Comparison of ENCODE assay signal across 17 mouse cellular contexts in genomic region chr14:121916311-121917094, GRCm38 (mm10). TPM values are rescaled to one million over a fixed set of nuclear protein-coding genes. Genes with fewer than 3 reads are reported as not detected.
DNase-seq lines count a peak whose midpoint lies in the region; TF ChIP-seq lines count a peak whose summit lies in the region.
"Had no signal": no experiment of that assay in that cellular context is flagged by ENCODE, and none has a peak within 500 bp of the region (broad histone marks: within the 10 kb centered on the region; RNA-seq: fewer than 3 reads in every experiment).

No protein-coding gene starts in this region.

- peaks cover 21 to 64% of the 10 kb centered on the region in 2 experiments for H3K4me1 ChIP-seq in CH12.LX (ENCODE audit: control insufficient read depth in 1 of 2, insufficient read depth in 2 of 2)
- H3K4me1 ChIP-seq in small intestine, adult 2 months (ENCODE audit: control insufficient read depth, insufficient read depth, insufficient read length, low read length) = peaks cover 4% of the 10 kb centered on the region
- H3K4me1 ChIP-seq: forebrain, embryonic 13.5 days had no signal

- peaks cover 14 to 48% of the 10 kb centered on the region in 2 experiments for H3K36me3 ChIP-seq in CH12.LX (replicated peaks in 1 of 2; ENCODE audit: control insufficient read depth in 1 of 2, insufficient read depth in 1 of 2, low read length in 1 of 2)
- peaks cover 12% of the 10 kb centered on the region; the same call in 1 of the 2 replicates for H3K36me3 ChIP-seq in small intestine, adult 2 months (ENCODE audit: control insufficient read depth, insufficient read depth, low read length)

- TF ChIP-seq CTCF in CH12.LX (conservative IDR thresholded peaks at IDR 0.05 in 1 of 2, IDR thresholded peaks at IDR 0.05 in 1 of 2; ENCODE audit: low read depth in 2 of 2, low read length in 2 of 2) = no peak
- no peak for TF ChIP-seq CTCF in small intestine, adult 2 months (IDR thresholded peaks at IDR 0.05; ENCODE audit: extremely low read depth, insufficient read length, insufficient replicate concordance, low read depth, low read length)

- peak overlapping the region; percentile 100 for H3K27ac ChIP-seq in CH12.LX (ENCODE audit: insufficient read depth, low read depth)
- H3K27ac ChIP-seq in small intestine, adult 2 months (ENCODE audit: insufficient read depth, low read depth, low read length) = peak overlapping the region; percentile 73
- H3K27ac ChIP-seq: forebrain, embryonic 13.5 days; heart, embryonic 13.5 days; liver, embryonic 14.5 days; midbrain, embryonic 13.5 days had no signal

- H3K27me3 ChIP-seq in CH12.LX (replicated peaks) = no peaks in the 10 kb centered on the region
- H3K27me3 ChIP-seq in small intestine, adult 2 months (ENCODE audit: control insufficient read depth, insufficient read depth, low read length) = no peaks in the 10 kb centered on the region
- H3K27me3 ChIP-seq: forebrain, embryonic 13.5 days; heart, embryonic 13.5 days; midbrain, embryonic 13.5 days had no signal

- peak overlapping the region; percentile 65 to 80 (median 68) for H3K4me3 ChIP-seq in CH12.LX (replicated peaks in 1 of 3; ENCODE audit: low read depth in 2 of 3, low read length in 2 of 3, poor library complexity in 1 of 3)
- H3K4me3 ChIP-seq in small intestine, adult 2 months (ENCODE audit: low read depth, low read length) = no peak overlapping the region
- H3K4me3 ChIP-seq: forebrain, embryonic 13.5 days; heart, embryonic 13.5 days; midbrain, embryonic 13.5 days had no signal

- H3K9me3 ChIP-seq in CH12.LX (replicated peaks; ENCODE audit: low read length) = no peaks in the 10 kb centered on the region
- H3K9me3 ChIP-seq: forebrain, embryonic 13.5 days; heart, embryonic 13.5 days; midbrain, embryonic 13.5 days had no signal

- dilution Hi-C loops in CH12.LX (cut with MboI; ENCODE audit: extremely low pct_ligation_motif_present, extremely low pct_unique_long_range_greater_than_20kb, low sequenced_read_pairs) = no loop called here

- TF ChIP-seq POLR2A in CH12.LX (IDR thresholded peaks at IDR 0.05; ENCODE audit: low read depth, low read length) = no peak; the same call in 1 of the 2 replicates
- no peak for TF ChIP-seq POLR2A in small intestine, adult 2 months (IDR thresholded peaks at IDR 0.05; ENCODE audit: low read depth, low read length)

- WGBS in small intestine, adult 2 months = 85% methylated on average over 6 of the region's 6 CpGs

- H3K9ac ChIP-seq in CH12.LX (ENCODE audit: insufficient read depth, low read depth) = peak overlapping the region; percentile 72; the same call in 1 of the 2 replicates
- H3K9ac ChIP-seq: forebrain, embryonic 13.5 days; heart, embryonic 13.5 days; liver, embryonic 14.5 days; midbrain, embryonic 13.5 days had no signal

- TF ChIP-seq RAD21 in CH12.LX (IDR thresholded peaks at IDR 0.05; ENCODE audit: low read depth, low read length) = no peak; the same call in 1 of the 2 replicates

- peak overlapping the region; percentile 99 for H3K4me2 ChIP-seq in CH12.LX (ENCODE audit: insufficient read depth, low read depth, poor library complexity, severe bottlenecking)
- H3K4me2 ChIP-seq: forebrain, embryonic 13.5 days; heart, embryonic 13.5 days; midbrain, embryonic 13.5 days had no signal

- peak; percentile 93 for TF ChIP-seq EP300 in CH12.LX (IDR thresholded peaks at IDR 0.05; ENCODE audit: low read length)

- peaks cover 36% of the 10 kb centered on the region for H3K79me2 ChIP-seq in CH12.LX (replicated peaks; ENCODE audit: control insufficient read depth, extremely low read depth, insufficient read depth, poor library complexity, severe bottlenecking)

- peak; percentile 73 to 75 for DNase-seq in spleen, postnatal 36 days (ENCODE audit: low spot score in 2 of 2)
- no peak for DNase-seq in spleen, adult 18-20 months
- peak; percentile 65 for DNase-seq in CH12.LX (ENCODE audit: extremely low read depth)
- DNase-seq in induced T-regulatory cell, adult 2 months (ENCODE audit: low read depth) = peak; percentile 77
- no peak for DNase-seq in adrenal gland, adult 8-10 months
- no peak for DNase-seq in ovary, postnatal 14 days (ENCODE audit: low spot score)
- DNase-seq in cerebellum, adult 11 months = no peak
- DNase-seq: cerebellum, adult 2 months; kidney, adult 8-10 months; kidney, postnatal 4 days; left cerebral cortex, postnatal 4 days had no signal

- in situ Hi-C loops in CH12.LX (cut with MboI; ENCODE audit: low pct_ligation_motif_present, low pct_unique_long_range_greater_than_20kb, low sequenced_read_pairs) = no loop called here

TF ChIP-seq in CH12.LX, 34 proteins besides CTCF, POLR2A, EP300 and RAD21:
- TF ChIP-seq CHD1 (IDR thresholded peaks at IDR 0.05; ENCODE audit: low read depth, low read length) (peak; percentile 39; the same call in 1 of the 2 replicates), GABPA (IDR thresholded peaks at IDR 0.05; ENCODE audit: insufficient replicate concordance, low read depth, low read length) (no peak), USF2 (conservative IDR thresholded peaks at IDR 0.05; ENCODE audit: low read depth, low read length) (no peak), BHLHE40 (IDR thresholded peaks at IDR 0.05; ENCODE audit: low read depth, low read length) (peak; percentile 49), NELFE (IDR thresholded peaks at IDR 0.05; ENCODE audit: low read depth, low read length) (peak; percentile 50; the same call in 1 of the 2 replicates), SIN3A (IDR thresholded peaks at IDR 0.05; ENCODE audit: low read length) (peak; percentile 92), RCOR1 (conservative IDR thresholded peaks at IDR 0.05; ENCODE audit: low read depth, low read length) (no peak), MEF2A (IDR thresholded peaks at IDR 0.05; ENCODE audit: borderline replicate concordance, low read depth, low read length) (peak; percentile 55), KAT2A (IDR thresholded peaks at IDR 0.05; ENCODE audit: insufficient replicate concordance, low read length) (no peak), MAZ (IDR thresholded peaks at IDR 0.05; ENCODE audit: low read depth, low read length) (peak; percentile 44; the same call in 1 of the 2 replicates), ZKSCAN1 (IDR thresholded peaks at IDR 0.05; ENCODE audit: borderline replicate concordance, low read depth, low read length) (no peak), TCF12 (IDR thresholded peaks at IDR 0.05; ENCODE audit: low read depth, low read length) (peak; percentile 74), ELF1 (IDR thresholded peaks at IDR 0.05; ENCODE audit: low read depth, low read length) (peak; percentile 57; the same call in 1 of the 2 replicates), TBP (conservative IDR thresholded peaks at IDR 0.05; ENCODE audit: low read depth, low read length) (0 out of 2 replicates have a peak, but pooled peaks have one; percentile 6), MXI1 (IDR thresholded peaks at IDR 0.05; ENCODE audit: low read depth, low read length) (peak; percentile 84), IRF4 (IDR thresholded peaks at IDR 0.05; ENCODE audit: low read depth, low read length) (peak; percentile 98), CHD2 (IDR thresholded peaks at IDR 0.05; ENCODE audit: low read length) (peak; percentile 34), UBTF (IDR thresholded peaks at IDR 0.05; ENCODE audit: low read depth, low read length) (0 out of 2 replicates have a peak, but pooled peaks have one; percentile 53), USF1 (IDR thresholded peaks at IDR 0.05; ENCODE audit: low read depth, low read length) (no peak), ZMIZ1 (IDR thresholded peaks at IDR 0.05; ENCODE audit: low read depth, low read length) (no peak), ETS1 (conservative IDR thresholded peaks at IDR 0.05; ENCODE audit: low read depth, low read length) (peak; percentile 71), ZNF384 (IDR thresholded peaks at IDR 0.05; ENCODE audit: low read depth, low read length) (peak; percentile 36), MAFK (IDR thresholded peaks at IDR 0.05; ENCODE audit: insufficient replicate concordance, low read length) (0 out of 2 replicates have a peak, but pooled peaks have one; percentile 6), MAX (IDR thresholded peaks at IDR 0.05; ENCODE audit: low read length) (peak; percentile 82)

RNA-seq across cellular contexts. Expression of gene Gpr18, which starts 0.9 kb away (rescaled TPM):
- total RNA-seq in CH12.LX (2012; rRNA removed) (26.8 and 33.5 TPM in 2 replicates), CH12.LX (2014; rRNA removed) (32.5 and 37.0 TPM in 2 replicates)
- 37.8 and 46.2 TPM in 2 replicates for polyA plus RNA-seq in CH12.LX (2012; ENCODE audit: insufficient read length, low read depth)
- polyA plus RNA-seq in small intestine, adult 2 months (2012; rRNA removed) = 5.6 and 7.5 TPM in 2 replicates
- total RNA-seq in adrenal gland, adult 8-10 months (2022) = under 1 TPM; 0.22 to 0.52 (median 0.45) TPM
- total RNA-seq: layer of hippocampus, postnatal 25 days; left cerebral cortex, postnatal 4 days had no signal
- polyA plus RNA-seq: cerebellum, adult 2 months; heart, embryonic 13.5 days had no signal

RNA-seq across cellular contexts. Expression of gene Ubac2, which starts 38.1 kb away (rescaled TPM):
- total RNA-seq in CH12.LX (2012; rRNA removed) = 30.8 and 32.8 TPM in 2 replicates
- 39.7 and 40.1 TPM in 2 replicates for total RNA-seq in CH12.LX (2014; rRNA removed)
- polyA plus RNA-seq in CH12.LX (2012; ENCODE audit: insufficient read length, low read depth) = 32.6 and 35.5 TPM in 2 replicates
- polyA plus RNA-seq in small intestine, adult 2 months (2012; rRNA removed) = 23.5 and 48.4 TPM in 2 replicates
- 10 to 100 TPM; 32.8 to 43.5 (median 39.2) TPM for total RNA-seq in adrenal gland, adult 8-10 months (2022)

RNA-seq across cellular contexts. Expression of gene Gpr183, which starts 48.5 kb away (rescaled TPM):
- total RNA-seq in CH12.LX (2012; rRNA removed) = 3.6 and 4.0 TPM in 2 replicates
- 16.2 and 16.3 TPM in 2 replicates for total RNA-seq in CH12.LX (2014; rRNA removed)
- polyA plus RNA-seq in CH12.LX (2012; ENCODE audit: insufficient read length, low read depth) = 8.3 and 8.7 TPM in 2 replicates
- polyA plus RNA-seq in small intestine, adult 2 months (2012; rRNA removed) = 1.3 and 1.8 TPM in 2 replicates
- total RNA-seq in adrenal gland, adult 8-10 months (2022) = 1 to 10 TPM in 3 of 4 experiments, under 1 TPM in 1; 0.80 to 2.2 (median 1.4) TPM

Comparison
In these comparisons a context has a peak if more than half of its experiments do, and no peak if none do; other contexts are left out.
1. DNase-seq: peak in spleen, postnatal 36 days (2 of 2), CH12.LX (single experiment) and induced T-regulatory cell, adult 2 months (single experiment); none in spleen, adult 18-20 months (0 of 2), adrenal gland, adult 8-10 months (single experiment), ovary, postnatal 14 days (single experiment) and cerebellum, adult 11 months (single experiment).
2. RNA of gene Gpr18, which starts 0.9 kb away (total RNA-seq): 26.8 to 37.0 TPM in CH12.LX; 0.22 to 0.52 TPM in adrenal gland, adult 8-10 months; every median in the first group is over 10 times any median in the second.